Mouse (Mus musculus) thymus, postnatal 10 days (tissue): ENCODE measurements around the gene Gkn3.
A peak's percentile ranks its signal among the peaks of the same experiment; 100 is the strongest.

Experiments used
- DNase-seq, 2 experiments: peaks; one replicate each; pipeline ENCODE4 v3.0.0; 2021; ENCODE audit warnings: low spot score in 2 of 2

Gkn3 gene

DNA sequence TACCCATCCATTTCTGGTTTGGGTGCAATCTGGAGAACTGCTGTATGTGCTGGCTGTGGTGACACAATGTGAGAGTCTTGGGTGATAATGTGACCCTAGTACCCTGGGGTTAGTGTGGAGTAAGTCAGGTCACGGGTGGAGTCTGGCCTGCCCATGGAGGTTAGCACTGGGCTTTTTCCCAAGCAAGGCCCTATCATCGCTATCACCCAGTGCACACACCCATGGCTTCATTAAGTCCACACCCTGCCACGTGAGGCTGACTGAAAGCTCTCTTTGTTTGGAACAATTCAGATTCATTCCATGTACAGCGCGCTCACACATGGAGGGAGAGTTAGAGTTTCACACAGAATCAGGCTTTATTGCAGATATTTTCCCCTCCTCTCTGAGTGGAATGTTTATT lies 34.3 kb downstream of the Gkn3 start:
- no peak for DNase-seq

DNA sequence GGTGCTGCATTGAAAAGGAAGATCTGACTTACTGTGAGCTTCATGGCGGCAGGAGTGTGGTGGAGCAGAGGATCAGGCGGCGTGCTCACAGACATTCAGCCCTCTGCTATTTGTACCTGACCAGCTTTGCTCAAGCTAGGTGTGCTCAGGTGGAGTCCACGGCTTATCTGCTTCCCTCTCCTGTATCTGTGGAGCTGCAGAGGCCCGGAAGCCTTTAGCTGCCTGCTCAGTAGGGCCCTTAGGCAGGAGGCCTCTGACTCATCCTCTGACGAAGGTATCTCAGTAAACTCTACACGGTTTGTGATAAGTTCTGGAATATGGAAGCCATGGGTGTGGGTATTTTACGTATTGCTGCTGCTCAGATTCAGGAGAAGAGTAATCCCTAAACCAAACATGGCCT lies 37.9 kb downstream of the Gkn3 start, which contains the start of gene Gkn1:
Gene Gkn1 (minus strand): TSS at position 114 of the 400 bp plus-strand sequence.
- DNase-seq = no peak

DNA sequence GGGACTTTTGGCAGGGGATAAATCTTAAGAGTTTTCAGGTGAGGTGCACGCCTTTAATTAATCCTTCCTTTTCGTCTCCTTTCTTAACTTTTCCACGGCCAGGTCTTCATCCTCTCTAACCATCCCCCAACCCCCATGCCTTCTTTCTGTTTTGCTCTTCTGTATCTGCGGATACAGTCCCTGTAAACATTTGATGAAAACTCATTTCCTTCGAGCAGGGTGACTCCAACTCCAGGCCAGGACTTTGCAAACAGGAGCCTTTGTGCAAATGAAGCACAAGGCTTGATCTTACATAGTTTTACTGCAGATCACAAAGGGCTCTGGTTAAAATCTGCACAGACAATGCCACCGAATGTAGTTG lies 52.8 kb downstream of the Gkn3 start:
- DNase-seq = no peak

DNA sequence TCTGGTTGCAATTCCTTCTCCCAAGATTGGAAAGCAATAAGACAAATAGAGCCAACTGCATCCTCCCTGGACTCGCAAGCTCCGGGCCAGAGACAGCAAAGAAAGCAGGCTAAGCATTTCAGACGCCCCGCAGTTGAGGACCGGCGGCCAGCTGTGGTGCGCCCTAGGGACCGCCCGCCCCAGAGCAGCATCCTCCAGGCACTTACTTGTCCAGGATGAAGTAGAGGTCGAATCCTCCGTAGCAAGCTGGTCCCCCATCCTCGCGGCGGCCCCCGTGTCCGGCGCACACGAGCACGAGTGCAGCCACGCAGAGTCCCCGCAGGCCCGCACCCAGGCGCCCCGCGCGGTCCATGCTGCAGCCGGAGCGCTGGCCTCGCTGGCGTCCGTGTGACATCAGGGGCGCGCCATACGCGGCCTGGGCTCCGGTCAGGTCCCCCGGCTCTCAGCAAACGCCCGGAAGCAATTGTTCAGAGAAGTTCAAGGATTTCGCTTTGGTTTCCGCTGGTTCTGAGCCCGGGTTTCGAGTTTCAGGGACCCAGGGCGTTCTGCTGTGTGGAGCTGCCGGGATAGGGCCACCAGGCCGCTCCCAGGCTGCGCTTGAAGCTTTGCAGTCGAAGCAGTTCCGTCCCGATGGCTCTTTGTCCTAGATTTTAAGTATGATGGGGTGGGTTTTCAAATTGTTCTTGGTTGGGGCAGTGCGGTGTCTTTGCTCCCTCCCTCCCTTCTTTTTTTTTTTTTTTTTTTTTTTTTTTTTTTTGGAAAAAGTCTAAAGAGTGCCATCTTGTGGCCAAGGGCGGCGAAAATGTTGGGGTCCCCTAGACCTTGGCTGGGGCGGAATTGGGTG lies 53.4 kb downstream of the Gkn3 start, which contains the start of gene Antxr1:
Gene Antxr1 (minus strand): TSS at position 731 of the 844 bp plus-strand sequence.
- peak in 1 of 2 experiments; percentile 47 for DNase-seq

DNA sequence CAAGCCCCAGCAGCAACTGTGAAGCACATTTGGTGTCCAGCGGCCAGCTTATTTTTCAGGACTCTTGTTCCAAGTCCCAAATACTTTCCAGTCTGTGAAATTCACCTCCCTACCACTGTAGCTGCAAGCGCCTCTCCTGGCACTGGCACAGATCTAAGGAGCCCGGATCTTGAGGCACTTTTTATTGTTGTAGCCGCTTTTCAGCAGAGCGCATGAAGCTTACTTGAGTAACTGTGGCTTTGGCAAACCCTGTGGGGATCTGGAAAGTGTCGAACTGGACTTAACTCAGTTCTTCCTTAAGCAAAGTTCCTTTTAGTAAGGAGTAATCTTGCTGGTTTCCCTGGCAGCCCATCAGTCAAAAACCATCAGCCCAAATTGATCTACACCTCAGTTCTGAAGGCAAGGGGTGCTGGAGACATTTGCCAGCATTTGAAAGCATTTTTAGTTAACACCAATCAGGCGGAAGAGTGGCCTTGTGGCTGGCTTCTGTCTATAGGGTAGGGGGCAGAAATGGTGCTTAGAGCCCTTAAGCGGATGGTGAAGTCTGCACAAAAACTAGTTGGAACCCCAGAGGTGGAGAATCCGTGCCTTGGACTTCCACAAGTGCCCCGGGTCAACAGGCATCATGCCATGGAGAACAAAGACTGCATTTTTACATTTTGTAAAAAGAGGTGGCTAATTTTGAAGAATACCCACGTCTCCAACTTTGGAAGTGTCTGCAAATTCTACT lies 54.2 kb downstream of the Gkn3 start:
- no peak for DNase-seq
